Mouse (Mus musculus): Measurements from ENCODE around the gene Fgd2.

The Fgd2 gene

DNA sequence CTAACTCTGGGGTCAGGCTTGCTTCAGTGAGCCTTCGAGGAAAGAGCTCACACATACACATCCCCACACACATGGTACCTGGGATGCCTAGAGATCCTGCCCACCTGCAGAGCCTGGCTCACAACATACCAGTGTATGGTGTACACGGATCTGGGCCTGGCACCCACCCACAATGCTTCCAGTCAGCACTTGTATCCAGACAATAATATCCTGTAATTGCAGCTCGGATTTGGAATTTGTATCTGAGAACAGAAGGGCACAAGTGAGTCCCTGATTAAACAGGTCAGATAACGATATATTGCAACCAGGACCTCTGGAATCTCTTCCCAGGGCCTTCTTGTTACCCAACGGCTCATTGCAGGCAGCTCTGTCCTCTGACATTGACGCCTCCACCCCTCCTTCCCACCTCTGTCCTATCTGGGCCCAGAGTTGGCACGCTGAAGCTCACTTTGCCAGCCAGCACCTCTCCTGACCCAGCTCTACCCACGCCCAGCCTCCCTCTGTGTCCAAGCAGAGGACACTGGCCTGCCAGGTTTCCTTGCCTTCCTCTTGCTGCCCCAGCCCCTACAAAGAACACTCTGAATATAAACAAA is 62.3 kb downstream of the Fgd2 start:
- no peak for DNase-seq (ENCODE audit: low read depth, low spot score)

DNA sequence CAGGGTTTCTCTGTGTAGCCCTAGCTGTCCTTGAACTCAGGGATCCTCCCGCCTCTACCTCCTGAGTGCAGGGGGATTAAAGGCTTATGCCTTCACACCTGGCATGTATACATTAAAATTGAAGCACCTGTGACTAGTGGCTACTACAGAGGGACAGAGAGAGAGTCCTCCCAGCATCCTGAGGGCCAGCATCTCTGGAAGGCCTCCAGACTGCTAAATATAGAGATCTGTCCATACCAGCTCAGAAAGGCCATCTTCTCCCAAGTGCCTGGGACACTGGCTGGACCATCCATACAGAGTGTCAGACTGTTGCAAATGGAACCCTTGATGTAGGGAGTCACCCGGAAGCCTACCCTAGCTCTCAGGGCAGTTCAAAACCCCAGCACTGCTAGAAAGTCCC is 63.3 kb downstream of the Fgd2 start:
- DNase-seq (ENCODE audit: low read depth, low spot score), result no peak

DNA sequence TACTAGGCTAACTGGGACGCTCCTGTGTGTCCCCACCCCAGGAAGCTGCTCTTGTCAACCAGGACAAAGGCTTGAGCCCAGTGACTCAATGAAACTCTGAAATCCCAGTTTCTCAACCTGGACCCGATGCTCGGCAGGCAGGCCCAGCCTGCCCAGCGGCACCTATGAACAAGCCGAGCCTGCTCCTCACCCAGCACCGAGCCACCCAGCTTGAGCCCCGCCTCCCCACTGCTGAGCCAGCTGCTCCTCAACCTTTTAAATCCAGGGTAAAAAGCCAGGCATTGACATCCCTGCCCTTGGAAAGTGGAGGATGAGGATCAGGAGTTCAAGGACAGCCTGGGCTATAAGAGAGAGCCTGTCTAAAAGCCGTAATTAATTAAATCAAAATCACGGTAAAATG is 64.6 kb downstream of the Fgd2 start:
- no peak for DNase-seq (ENCODE audit: low read depth, low spot score)

DNA sequence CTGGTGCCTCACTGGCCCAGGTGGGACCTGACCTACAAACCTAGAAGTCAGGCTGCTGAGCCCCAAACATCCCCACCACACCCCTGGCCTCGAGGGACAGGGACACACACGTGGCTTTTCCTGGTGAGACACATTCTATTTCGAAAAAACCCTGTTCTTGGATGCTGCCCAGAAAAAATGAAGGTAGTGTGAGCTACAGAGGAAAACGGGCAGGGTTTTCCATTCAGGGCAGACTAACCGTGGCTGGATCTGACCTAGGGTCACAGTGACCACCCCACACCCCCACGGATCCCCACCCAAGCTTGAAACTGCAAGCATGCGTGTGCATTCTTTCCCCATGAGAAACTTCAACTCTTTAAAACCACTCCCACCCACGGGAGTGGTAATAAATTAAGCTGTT is 67.5 kb downstream of the Fgd2 start:
- DNase-seq (ENCODE audit: low read depth, low spot score), result no peak

DNA sequence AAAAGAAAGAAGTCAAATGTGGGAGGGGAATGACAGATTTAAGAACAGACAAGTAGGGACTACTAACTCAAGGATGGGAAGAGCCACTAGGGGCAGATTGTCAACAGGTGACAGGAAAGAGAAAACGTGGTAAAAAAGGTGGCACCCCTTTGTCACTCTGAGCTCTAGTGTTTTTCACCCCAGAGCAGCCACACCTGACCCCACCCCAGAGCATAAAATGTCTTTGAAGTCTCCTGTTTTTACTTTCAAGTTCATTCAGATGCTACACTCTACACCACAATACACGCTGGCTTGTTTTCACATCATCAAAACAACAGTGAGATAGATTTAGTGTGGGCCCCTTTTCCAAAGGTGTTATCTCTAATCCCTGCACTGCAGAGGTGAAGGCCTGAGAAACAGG is 68.1 kb downstream of the Fgd2 start:
- no peak for DNase-seq (ENCODE audit: low read depth, low spot score)

All from R1 (cell line).